ENCODE assay signal across 18 mouse cellular contexts in genomic region chr16:21376316-21376715, GRCm38 (mm10). TPM values are rescaled to one million over a fixed set of nuclear protein-coding genes. Genes with fewer than 3 reads are reported as not detected.
A peak's percentile ranks its signal among the peaks of the same experiment; 100 is the strongest.
DNase-seq lines count a peak whose midpoint lies in the region; ATAC-seq lines count a peak whose summit lies in the region.
"Had no signal": no experiment of that assay in that cellular context is flagged by ENCODE, and none has a peak within 500 bp of the region (broad histone marks: within the 10 kb centered on the region; RNA-seq: fewer than 3 reads in every experiment).

No protein-coding gene starts in this region.

- H3K9ac ChIP-seq in kidney, embryonic 16.5 days (replicated peaks; ENCODE audit: low read length) = no peak overlapping the region
- H3K9ac ChIP-seq in embryonic facial prominence, embryonic 12.5 days = no peak overlapping the region
- H3K9ac ChIP-seq in intestine, embryonic 15.5 days = no peak overlapping the region
- H3K9ac ChIP-seq in stomach, embryonic 16.5 days (ENCODE audit: low read length) = peak overlapping the region; percentile 31
- H3K9ac ChIP-seq: forebrain, embryonic 13.5 days; liver, embryonic 13.5 days; midbrain, embryonic 12.5 days had no signal

- no peaks in the 10 kb centered on the region for H3K36me3 ChIP-seq in kidney, embryonic 16.5 days (ENCODE audit: insufficient read depth, low read length)
- H3K36me3 ChIP-seq in embryonic facial prominence, embryonic 12.5 days = no peaks in the 10 kb centered on the region
- H3K36me3 ChIP-seq in intestine, embryonic 15.5 days = no peaks in the 10 kb centered on the region
- no peaks in the 10 kb centered on the region for H3K36me3 ChIP-seq in stomach, embryonic 16.5 days (ENCODE audit: control insufficient read depth, insufficient read depth, low read length)
- H3K36me3 ChIP-seq: liver, embryonic 13.5 days; midbrain, embryonic 12.5 days had no signal

- peak overlapping the region; percentile 80; the same call in 1 of the 2 replicates for H3K27ac ChIP-seq in kidney, embryonic 16.5 days (ENCODE audit: low read length)
- H3K27ac ChIP-seq in embryonic facial prominence, embryonic 12.5 days = peak overlapping the region; percentile 90
- H3K27ac ChIP-seq in intestine, embryonic 15.5 days = peak overlapping the region; percentile 75
- H3K27ac ChIP-seq in stomach, embryonic 16.5 days (ENCODE audit: low read length) = peak overlapping the region; percentile 94
- H3K27ac ChIP-seq: forebrain, embryonic 13.5 days; liver, embryonic 13.5 days; midbrain, embryonic 12.5 days had no signal

- no peak overlapping the region for H3K4me2 ChIP-seq in kidney, embryonic 16.5 days (replicated peaks; ENCODE audit: low read depth, low read length)
- no peak overlapping the region for H3K4me2 ChIP-seq in embryonic facial prominence, embryonic 12.5 days (replicated peaks)
- H3K4me2 ChIP-seq in intestine, embryonic 15.5 days (replicated peaks) = no peak overlapping the region
- no peak overlapping the region for H3K4me2 ChIP-seq in stomach, embryonic 16.5 days (ENCODE audit: low read depth, low read length)
- H3K4me2 ChIP-seq: forebrain, embryonic 13.5 days; liver, embryonic 13.5 days; midbrain, embryonic 12.5 days had no signal

- DNase-seq in kidney, adult 18-20 months = no peak
- no peak for DNase-seq in Muller cell, postnatal 12 days (ENCODE audit: inconsistent ontology term)
- no peak for DNase-seq in left cerebral cortex, adult 11 months (ENCODE audit: low spot score)
- DNase-seq: cerebellum, adult 9-11 months; heart, postnatal 36 days; kidney, postnatal 10 days; layer of hippocampus, adult 9-11 months; liver, embryonic 13.5 days; thymus, adult 18-20 months had no signal

- ATAC-seq in kidney, embryonic 16.5 days (ENCODE audit: low FRiP score, low TSS enrichment) = no peak
- no peak for ATAC-seq in embryonic facial prominence, embryonic 12.5 days (ENCODE audit: insufficient number of reproducible peaks, insufficient read depth, low FRiP score, low TSS enrichment)
- ATAC-seq in intestine, embryonic 15.5 days = no peak
- no peak for ATAC-seq in stomach, embryonic 16.5 days (ENCODE audit: insufficient read depth, low FRiP score)
- ATAC-seq: forebrain, embryonic 13.5 days; hindbrain, embryonic 16.5 days; Patski had no signal

- WGBS in kidney, embryonic 16.5 days = 77% methylated on average over 8 of the region's 8 CpGs
- 78% methylated on average over 8 of the region's 8 CpGs for WGBS in embryonic facial prominence, embryonic 12.5 days
- WGBS in intestine, embryonic 15.5 days = 59% methylated on average over 8 of the region's 8 CpGs
- WGBS in stomach, embryonic 16.5 days = 65% methylated on average over 8 of the region's 8 CpGs

- no peak overlapping the region for H3K4me3 ChIP-seq in kidney, embryonic 16.5 days (ENCODE audit: low read length)
- H3K4me3 ChIP-seq in embryonic facial prominence, embryonic 12.5 days = no peak overlapping the region
- no peak overlapping the region for H3K4me3 ChIP-seq in intestine, embryonic 15.5 days (replicated peaks)
- H3K4me3 ChIP-seq in stomach, embryonic 16.5 days (replicated peaks; ENCODE audit: low read length) = no peak overlapping the region
- H3K4me3 ChIP-seq: forebrain, embryonic 13.5 days; liver, embryonic 13.5 days; midbrain, embryonic 12.5 days; myocyte had no signal

- peaks cover 17% of the 10 kb centered on the region for H3K4me1 ChIP-seq in kidney, embryonic 16.5 days (ENCODE audit: insufficient read depth, low read length)
- H3K4me1 ChIP-seq in embryonic facial prominence, embryonic 12.5 days = peaks cover 21% of the 10 kb centered on the region
- peaks cover 23% of the 10 kb centered on the region for H3K4me1 ChIP-seq in intestine, embryonic 15.5 days (replicated peaks)
- peaks cover 21% of the 10 kb centered on the region for H3K4me1 ChIP-seq in stomach, embryonic 16.5 days (ENCODE audit: control insufficient read depth, insufficient read depth, low read length)
- H3K4me1 ChIP-seq: liver, embryonic 13.5 days had no signal

- H3K27me3 ChIP-seq in kidney, embryonic 16.5 days (ENCODE audit: insufficient read depth, low read length) = no peaks in the 10 kb centered on the region; the same call in 1 of the 2 replicates
- H3K27me3 ChIP-seq in embryonic facial prominence, embryonic 12.5 days = no peaks in the 10 kb centered on the region
- H3K27me3 ChIP-seq in intestine, embryonic 15.5 days (replicated peaks) = no peaks in the 10 kb centered on the region
- H3K27me3 ChIP-seq in stomach, embryonic 16.5 days (ENCODE audit: control insufficient read depth, insufficient read depth, low read length) = no peaks in the 10 kb centered on the region
- H3K27me3 ChIP-seq: Patski had no signal

- H3K9me3 ChIP-seq in kidney, embryonic 16.5 days (ENCODE audit: low read length) = no peaks in the 10 kb centered on the region
- no peaks in the 10 kb centered on the region for H3K9me3 ChIP-seq in embryonic facial prominence, embryonic 12.5 days
- H3K9me3 ChIP-seq in intestine, embryonic 15.5 days = no peaks in the 10 kb centered on the region
- H3K9me3 ChIP-seq in stomach, embryonic 16.5 days (replicated peaks; ENCODE audit: control insufficient read depth, low read length) = no peaks in the 10 kb centered on the region
- H3K9me3 ChIP-seq: forebrain, embryonic 13.5 days; liver, embryonic 13.5 days; midbrain, embryonic 12.5 days had no signal

RNA-seq across cellular contexts. Expression of gene Vps8, which starts 46.6 kb away (rescaled TPM):
- 21.6 and 25.6 TPM in 2 replicates for polyA plus RNA-seq in kidney, embryonic 16.5 days (2015; fragmentation: Nextera tagmentation; extraction: Ambion mirVana)
- 16.7 and 19.7 TPM in 2 replicates for polyA plus RNA-seq in embryonic facial prominence, embryonic 12.5 days (2016; fragmentation: Nextera tagmentation; extraction: Ambion mirVana)
- polyA plus RNA-seq in intestine, embryonic 15.5 days (2015; fragmentation: Nextera tagmentation; extraction: Ambion mirVana) = 13.9 and 18.4 TPM in 2 replicates
- polyA plus RNA-seq in stomach, embryonic 16.5 days (2015; fragmentation: Nextera tagmentation; extraction: Ambion mirVana) = 20.1 and 25.9 TPM in 2 replicates
